Mouse (Mus musculus) spleen, postnatal 10 days (tissue): ENCODE measurements around the gene Tmem260.

Experiments
- DNase-seq, 2 experiments: peaks; one replicate each; pipeline ENCODE4 v3.0.0; 2021 to 2022; ENCODE audit warnings: low spot score in 2 of 2

Tmem260 gene

GRCm38 (mm10) chr14:48481591-48481990 lies 35.7 kb downstream of the Tmem260 start:
- DNase-seq, result no peak

- DNase-seq, result no peak
Measured at GRCm38 (mm10) chr14:48482762-48483161, 36.8 kb downstream of the Tmem260 start.

- peak; percentile 22 to 57 for DNase-seq
Measured at GRCm38 (mm10) chr14:48493896-48494295, 48.0 kb downstream of the Tmem260 start.

- no peak for DNase-seq
Measured at GRCm38 (mm10) chr14:48502573-48502972, 56.6 kb downstream of the Tmem260 start.

GRCm38 (mm10) chr14:48503691-48504565 lies 58.0 kb downstream of the Tmem260 start:
- no peak for DNase-seq

GRCm38 (mm10) chr14:48504566-48504950 lies 58.6 kb downstream of the Tmem260 start:
- DNase-seq, result no peak

- DNase-seq, result no peak
Measured at GRCm38 (mm10) chr14:48505606-48506005, 59.7 kb downstream of the Tmem260 start.

- DNase-seq, result no peak
Measured at GRCm38 (mm10) chr14:48507376-48507775, 61.5 kb downstream of the Tmem260 start.

GRCm38 (mm10) chr14:48509131-48509530 lies 63.2 kb downstream of the Tmem260 start:
- no peak for DNase-seq

GRCm38 (mm10) chr14:48513098-48513823 lies 67.3 kb downstream of the Tmem260 start:
- DNase-seq, result no peak

GRCm38 (mm10) chr14:48513824-48514493 lies 68.0 kb downstream of the Tmem260 start:
- no peak for DNase-seq

GRCm38 (mm10) chr14:48514620-48515019 lies 68.7 kb downstream of the Tmem260 start:
- no peak for DNase-seq

- no peak for DNase-seq
Measured at GRCm38 (mm10) chr14:48515538-48515937, 69.6 kb downstream of the Tmem260 start.

- no peak for DNase-seq
Measured at GRCm38 (mm10) chr14:48523361-48523760, 77.4 kb downstream of the Tmem260 start.

- peak in 1 of 2 experiments; percentile 36 for DNase-seq
Measured at GRCm38 (mm10) chr14:48524135-48524534, 78.2 kb downstream of the Tmem260 start.

GRCm38 (mm10) chr14:48525055-48525454 lies 79.1 kb downstream of the Tmem260 start:
- no peak for DNase-seq

- DNase-seq, result no peak
Measured at GRCm38 (mm10) chr14:48530629-48531028, 84.7 kb downstream of the Tmem260 start.

GRCm38 (mm10) chr14:48537795-48538766 lies 92.2 kb downstream of the Tmem260 start:
- DNase-seq, result peak; percentile 67 to 68

- no peak for DNase-seq
Measured at GRCm38 (mm10) chr14:48545166-48545565, 99.2 kb downstream of the Tmem260 start.

- DNase-seq, result no peak
Measured at GRCm38 (mm10) chr14:48546009-48546408, 100.1 kb downstream of the Tmem260 start.

GRCm38 (mm10) chr14:48549703-48550102 lies 103.8 kb downstream of the Tmem260 start:
- DNase-seq, result no peak
